Mouse (Mus musculus) macrophage (primary cell): ENCODE measurements around the gene Cdk4. TPM values are rescaled to one million over a fixed set of nuclear protein-coding genes. Genes with fewer than 3 reads are reported as not detected.
"Not testable (repeated sequence)": the region's sequence is repeated elsewhere in the genome, so short reads cannot be mapped to it uniquely, and the experiment has no call there.

Source experiments
- H3K27ac ChIP-seq: fragments of 350-480 bp; formaldehyde crosslinking; 2 replicates; pipeline ENCODE4 v1.9.0; 2021
- H3K36me3 ChIP-seq: fragments of 350-480 bp; formaldehyde crosslinking; 2 replicates; pipeline ENCODE4 v1.9.0; 2021; ENCODE audit errors: inconsistent target
- H3K4me3 ChIP-seq: fragments of 350-480 bp; formaldehyde crosslinking; 2 replicates; pipeline ENCODE4 v1.9.0; 2021; ENCODE audit errors: inconsistent target
- H3K79me2 ChIP-seq: fragments of 350-480 bp; formaldehyde crosslinking; 2 replicates; pipeline ENCODE4 v1.9.0; 2021; ENCODE audit errors: inconsistent target
- WGBS: methylation state at CpG from one replicate; pipeline ENCODE4 v1.1.7; 2026; ENCODE audit warnings: inconsistent platforms; ENCODE audit not compliant: missing documents; 5-methylcytosine and 5-hydroxymethylcytosine counted together
- polyA plus RNA-seq: library from polyadenylated mRNA; stranded (reverse); fragments of 250-400 nt; gene quantifications from 3 replicates; pipeline ENCODE4 v1.2.4, GENCODE M21; 2018; ENCODE audit warnings: inconsistent platforms

The Cdk4 gene
- polyA plus RNA-seq, 1 experiment from 2014 or later = 145 TPM

DNA sequence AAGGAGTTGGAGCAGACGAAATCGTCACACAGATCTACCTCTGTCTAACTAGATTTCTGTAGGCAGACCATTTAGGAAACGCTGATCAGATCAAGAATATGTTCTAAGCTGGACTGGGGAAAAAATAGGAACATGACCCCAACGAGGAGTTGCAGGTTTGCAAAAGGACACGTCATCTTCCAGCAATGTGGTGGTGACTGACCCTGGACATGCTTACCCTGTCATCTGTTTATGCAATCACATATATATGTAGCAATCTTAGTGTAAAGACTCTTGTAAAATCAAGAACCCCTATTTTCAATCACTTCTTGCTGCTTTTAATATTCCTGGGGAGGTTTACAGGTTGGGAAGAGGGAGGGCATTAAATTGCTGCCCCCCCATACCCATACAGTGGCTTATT, 831 bp upstream of the Cdk4 start:
- 39% methylated on average over 5 of the region's 5 CpGs for WGBS
- peaks cover 28% of the 10 kb centered on the region for H3K36me3 ChIP-seq
- H3K79me2 ChIP-seq = peaks cover 32% of the 10 kb centered on the region
- H3K4me3 ChIP-seq = no peak overlapping the region
- H3K27ac ChIP-seq = peak overlapping the region; percentile 62

DNA sequence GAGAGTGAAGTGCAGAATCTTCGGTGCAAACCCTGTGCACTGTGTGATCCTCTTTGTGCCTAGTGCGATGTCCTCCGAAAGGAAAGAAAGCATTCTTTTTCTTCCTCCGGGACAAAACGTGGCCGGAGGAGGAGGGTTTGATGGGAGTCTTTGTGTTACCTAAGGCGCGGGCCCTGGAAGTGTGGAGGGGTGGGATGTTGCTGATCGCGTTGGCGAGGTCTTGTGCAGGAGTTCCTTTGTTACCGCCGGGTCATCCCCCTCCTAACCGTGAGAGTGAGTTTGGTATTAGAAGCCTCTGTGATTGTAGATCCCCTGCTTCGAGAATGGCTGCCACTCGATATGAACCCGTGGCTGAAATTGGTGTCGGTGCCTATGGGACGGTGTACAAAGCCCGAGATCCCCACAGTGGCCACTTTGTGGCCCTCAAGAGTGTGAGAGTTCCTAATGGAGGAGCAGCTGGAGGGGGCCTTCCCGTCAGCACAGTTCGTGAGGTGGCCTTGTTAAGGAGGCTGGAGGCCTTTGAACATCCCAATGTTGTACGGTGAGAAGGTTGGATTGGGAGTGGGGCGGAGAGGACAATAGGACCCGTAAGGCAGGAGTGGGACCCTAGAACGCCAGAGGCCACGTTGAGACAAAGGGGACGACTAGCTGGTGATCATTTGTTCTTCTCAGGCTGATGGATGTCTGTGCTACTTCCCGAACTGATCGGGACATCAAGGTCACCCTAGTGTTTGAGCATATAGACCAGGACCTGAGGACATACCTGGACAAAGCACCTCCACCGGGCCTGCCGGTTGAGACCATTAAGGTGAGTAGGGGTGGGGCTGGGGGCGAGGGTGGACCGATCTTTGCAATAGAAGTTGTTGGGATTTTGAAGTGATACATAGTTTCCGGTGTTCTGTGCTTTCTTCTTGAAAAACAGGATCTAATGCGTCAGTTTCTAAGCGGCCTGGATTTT, 858 bp downstream of the Cdk4 start:
- Histone ChIP-seq H3K27ac (peak overlapping the region; percentile 87), H3K79me2 (peaks cover 37% of the 10 kb centered on the region), H3K36me3 (peaks cover 34% of the 10 kb centered on the region), H3K4me3 (peak overlapping the region; percentile 69)
- 8% methylated on average over 37 of the region's 37 CpGs for WGBS

DNA sequence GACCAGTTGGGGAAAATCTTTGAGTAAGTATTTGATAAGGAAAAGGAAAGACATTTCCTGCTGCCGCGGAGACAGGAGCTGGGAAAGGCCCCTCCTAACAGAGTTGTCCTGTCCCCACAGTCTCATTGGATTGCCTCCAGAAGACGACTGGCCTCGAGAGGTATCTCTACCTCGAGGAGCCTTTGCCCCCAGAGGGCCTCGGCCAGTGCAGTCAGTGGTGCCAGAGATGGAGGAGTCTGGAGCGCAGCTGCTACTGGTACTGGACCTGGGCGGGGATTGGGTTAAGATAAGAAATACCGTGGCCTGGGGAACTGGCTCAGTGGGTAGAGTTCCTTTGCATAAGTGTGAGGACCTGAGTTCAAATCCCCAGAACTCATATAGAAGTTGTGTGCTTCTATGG, 2.6 kb downstream of the Cdk4 start:
- no peak overlapping the region for H3K27ac ChIP-seq
- H3K36me3 ChIP-seq = peaks cover 34% of the 10 kb centered on the region
- 89% methylated on average over 7 of the region's 9 CpGs for WGBS

DNA sequence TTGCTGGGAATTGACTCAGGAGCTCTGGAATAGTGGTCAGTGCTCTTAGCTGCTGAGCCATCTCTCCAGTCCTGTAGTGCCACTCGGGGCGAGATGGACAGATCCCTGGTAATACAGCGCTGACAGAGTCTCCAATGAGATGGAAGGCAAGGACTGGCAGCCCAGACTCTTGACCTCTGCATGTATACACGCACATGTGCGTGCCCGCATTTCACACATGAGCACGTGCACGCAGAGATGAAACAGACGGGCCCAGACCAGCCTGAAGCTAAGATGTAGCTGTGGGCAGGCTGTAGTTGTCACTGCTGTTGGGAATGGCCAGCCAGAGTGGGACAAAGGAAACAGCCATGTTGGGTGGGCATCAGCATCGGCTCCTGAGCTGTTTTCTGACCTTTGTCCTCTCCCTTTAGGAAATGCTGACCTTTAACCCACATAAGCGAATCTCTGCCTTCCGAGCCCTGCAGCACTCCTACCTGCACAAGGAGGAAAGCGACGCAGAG, 3.2 kb downstream of the Cdk4 start:
- peaks cover 46% of the 10 kb centered on the region for H3K79me2 ChIP-seq
- peaks cover 34% of the 10 kb centered on the region for H3K36me3 ChIP-seq
- WGBS = 92% methylated on average over 14 of the region's 14 CpGs
- no peak overlapping the region for H3K4me3 ChIP-seq
- H3K27ac ChIP-seq = no peak overlapping the region

More for the DNA sequence above, 2.6 kb downstream of the Cdk4 start:
- no peak overlapping the region for H3K4me3 ChIP-seq
- peaks cover 46% of the 10 kb centered on the region for H3K79me2 ChIP-seq

DNA sequence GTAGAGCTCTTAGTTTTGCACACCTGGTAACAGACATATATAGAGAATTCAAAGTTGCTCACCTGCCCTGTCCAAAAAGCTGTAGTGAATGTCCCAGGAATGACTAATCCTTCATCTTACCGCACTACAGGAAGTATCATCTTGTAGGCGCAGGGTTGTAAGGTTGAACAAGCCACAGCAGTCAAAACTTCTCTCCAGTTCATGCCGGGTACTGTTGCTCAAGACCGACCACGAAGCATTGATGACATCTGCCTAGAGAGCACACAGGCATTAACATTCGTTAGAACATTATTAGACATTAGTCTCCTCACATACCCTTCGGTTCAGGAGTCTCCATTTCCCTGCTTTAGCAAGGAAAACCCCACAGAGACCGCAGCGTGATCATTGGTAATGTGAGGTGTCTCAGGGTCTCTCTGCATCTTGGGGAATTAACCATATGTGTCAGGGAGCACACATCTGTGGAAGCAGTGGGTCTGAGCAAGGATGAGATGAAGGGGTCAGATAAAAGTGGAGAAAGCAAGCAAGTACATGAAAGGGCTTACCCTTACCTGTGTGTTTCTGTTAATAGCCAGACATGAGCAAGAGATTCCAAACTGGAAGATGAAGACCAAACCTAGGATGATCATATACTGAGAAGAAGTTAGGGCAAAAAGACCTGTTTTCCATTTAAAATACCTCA, 5.2 kb downstream of the Cdk4 start:
- peaks cover 34% of the 10 kb centered on the region for H3K36me3 ChIP-seq
- 31% methylated on average over 9 of the region's 9 CpGs for WGBS
- H3K79me2 ChIP-seq = peaks cover 46% of the 10 kb centered on the region
- H3K4me3 ChIP-seq = no peak overlapping the region
- H3K27ac ChIP-seq = no peak overlapping the region

DNA sequence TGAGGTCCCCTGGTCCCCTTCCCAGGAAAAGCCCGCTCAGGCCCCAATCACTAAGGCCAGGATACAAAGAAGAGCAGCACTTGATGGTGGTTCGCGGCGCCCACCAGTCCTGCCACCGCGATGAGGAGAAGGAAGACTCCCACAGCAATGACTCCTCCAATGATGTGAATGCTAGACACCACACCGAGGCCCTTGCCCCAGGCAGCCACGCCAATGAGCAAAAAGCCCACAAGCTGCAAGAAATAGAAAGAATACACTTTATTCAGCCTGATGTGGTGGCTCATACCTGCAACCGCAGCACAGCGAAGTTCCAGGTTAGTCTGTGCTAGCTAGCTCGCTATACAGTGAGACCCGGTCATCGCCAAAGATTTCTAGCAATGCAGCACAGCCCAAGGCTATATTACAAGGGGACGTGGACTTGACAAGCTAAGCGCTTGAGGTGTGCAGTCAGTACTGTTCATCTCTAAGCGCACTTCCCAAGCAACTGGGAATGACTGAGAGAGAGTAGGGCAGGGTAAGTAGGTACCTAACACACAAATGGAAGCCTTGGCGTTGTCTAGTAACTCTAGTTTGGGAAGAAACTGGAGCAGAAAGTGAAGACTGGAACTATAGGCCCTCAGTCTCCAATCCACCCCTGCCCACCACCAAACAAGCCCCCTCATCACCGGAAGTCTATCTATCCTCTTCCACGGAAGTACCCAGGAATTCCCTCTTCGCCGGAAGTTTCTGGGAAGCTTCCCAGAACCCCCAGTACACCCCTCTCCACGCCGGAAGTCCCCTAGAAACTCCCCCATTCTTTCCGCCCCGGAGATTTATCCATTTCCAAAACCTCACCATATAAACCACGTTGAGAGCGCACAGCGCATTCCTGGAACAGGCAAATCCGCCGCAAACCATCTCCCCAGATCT, 6.2 kb downstream of the Cdk4 start:
- Histone ChIP-seq H3K36me3 (peaks cover 34% of the 10 kb centered on the region), H3K79me2 (peaks cover 35% of the 10 kb centered on the region), H3K4me3 (peak overlapping the region; percentile 95), H3K27ac (peak overlapping the region; percentile 82)
- WGBS = 15% methylated on average over 30 of the region's 30 CpGs

DNA sequence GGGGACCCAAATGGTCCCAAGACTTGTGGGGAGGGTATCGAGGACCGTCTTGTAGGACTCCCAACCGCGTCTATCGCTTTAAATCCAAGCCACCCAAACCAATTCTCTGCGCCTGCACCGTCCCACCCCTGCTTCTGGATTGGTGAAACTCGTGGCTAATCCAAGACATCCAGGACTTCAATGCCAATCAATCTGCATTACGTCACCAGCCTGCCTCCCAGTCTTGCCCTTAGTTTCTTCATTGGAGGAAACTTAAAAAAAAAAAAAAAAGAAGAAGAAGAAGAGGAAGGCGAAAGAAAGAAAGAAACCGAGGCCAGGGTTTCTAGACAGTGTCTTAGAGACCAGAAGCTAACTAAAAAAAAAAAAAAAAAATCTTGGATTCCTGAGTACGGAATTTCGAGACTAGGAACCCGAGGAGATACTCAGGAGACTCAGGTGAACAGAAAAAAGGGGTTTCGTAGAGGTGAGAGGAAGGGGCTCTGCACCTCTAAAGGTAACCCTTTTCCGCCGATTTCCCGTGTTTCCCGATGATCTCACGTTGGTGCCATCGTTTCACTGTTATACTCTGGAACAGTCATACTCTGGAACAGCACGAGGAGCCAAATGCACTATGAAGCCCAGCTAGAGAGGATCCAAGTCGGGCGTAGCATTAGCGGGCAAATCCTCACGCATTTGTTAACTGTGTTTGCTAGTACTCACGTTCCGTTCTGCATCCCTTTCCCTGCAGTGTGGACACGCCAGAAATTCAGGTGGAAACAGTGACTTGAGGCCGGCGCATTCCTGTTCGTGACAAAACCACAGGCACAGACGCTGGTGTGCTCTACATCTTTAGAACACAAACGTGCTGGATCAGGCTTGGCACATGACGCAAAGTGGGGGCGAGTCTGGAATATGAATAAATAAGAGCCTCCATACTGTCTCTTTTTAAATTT, 7.1 kb downstream of the Cdk4 start, which contains the start of gene Tspan31:
Tspan31 (minus strand) TSS at position 75 of the 932 bp plus-strand sequence.
- H3K36me3 ChIP-seq = peaks cover 27% of the 10 kb centered on the region
- peaks cover 26% of the 10 kb centered on the region for H3K79me2 ChIP-seq
- H3K27ac ChIP-seq = peak within 1 kb of the TSS; percentile 82
- WGBS = 1% methylated on average over 36 of the region's 36 CpGs
- peak within 1 kb of the TSS; percentile 95 for H3K4me3 ChIP-seq

DNA sequence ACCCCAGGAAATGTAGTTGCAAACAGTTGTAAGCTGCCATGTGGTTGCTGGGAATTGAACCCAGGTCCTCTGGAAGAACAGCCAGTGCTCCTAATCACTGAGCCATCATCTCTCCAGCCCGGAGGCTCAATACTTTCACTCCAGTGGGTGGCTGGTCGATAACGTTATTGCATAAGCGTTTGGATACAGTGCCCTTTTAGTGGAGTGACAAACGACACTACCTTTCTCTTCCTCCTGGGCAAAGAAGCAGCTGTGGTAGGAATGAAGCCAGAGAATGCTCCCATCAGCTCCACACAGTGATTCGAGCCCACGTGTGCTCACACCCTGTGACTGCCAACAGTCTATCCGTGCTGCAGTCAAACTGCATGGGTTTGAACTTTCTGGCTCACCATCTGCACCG, 7.9 kb downstream of the Cdk4 start:
- Histone ChIP-seq H3K36me3 (peaks cover 19% of the 10 kb centered on the region), H3K4me3 (peak overlapping the region; percentile 95), H3K79me2 (peaks cover 19% of the 10 kb centered on the region), H3K27ac (no peak overlapping the region)
- 61% methylated on average over 9 of the region's 9 CpGs for whole genome bisulfite sequencing

DNA sequence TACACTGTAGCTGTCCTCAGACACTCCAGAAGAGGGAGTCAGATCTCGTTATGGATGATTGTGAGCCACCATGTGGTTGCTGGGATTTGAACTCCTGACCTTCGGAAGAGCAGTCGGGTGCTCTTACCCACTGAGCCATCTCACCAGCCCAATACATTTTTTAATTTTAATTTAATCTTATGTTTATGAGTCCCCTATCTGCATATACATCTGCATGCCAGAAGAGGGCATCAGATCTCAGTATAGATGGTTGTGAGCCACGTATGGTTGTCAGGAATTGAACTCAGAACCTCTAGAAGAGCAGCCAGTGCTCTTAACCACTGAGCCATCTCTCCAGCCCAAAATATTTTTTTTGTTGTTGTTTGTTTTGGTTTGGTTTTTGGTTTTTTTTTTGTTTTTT, 8.9 kb downstream of the Cdk4 start:
- 56% methylated on average over 1 of the region's 4 CpGs for WGBS
- not testable (repeated sequence) for H3K27ac ChIP-seq, H3K4me3 ChIP-seq, H3K36me3 ChIP-seq
- peaks cover 14% of the 10 kb centered on the region for H3K79me2 ChIP-seq

DNA sequence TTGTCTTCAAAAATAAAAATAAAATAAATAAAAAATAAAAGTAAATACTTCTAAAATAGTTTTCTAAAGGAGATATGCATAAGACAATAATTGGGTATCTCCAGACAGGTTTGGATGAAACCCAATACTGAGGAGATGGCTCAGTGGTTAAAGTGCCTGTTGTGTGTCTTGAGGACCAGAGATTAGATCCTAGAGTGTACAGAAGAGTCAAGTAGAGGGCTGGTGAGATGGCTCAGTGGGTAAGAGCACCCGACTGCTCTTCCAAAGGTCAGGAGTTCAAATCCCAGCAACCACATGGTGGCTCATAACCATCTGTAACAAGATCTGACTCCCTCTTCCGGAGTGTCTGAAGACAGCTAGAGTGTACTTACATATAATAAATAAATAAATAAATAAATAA, 9.6 kb downstream of the Cdk4 start:
- WGBS = no CpG with 5 or more reads among the region's 2 CpGs
- H3K36me3 ChIP-seq, H3K27ac ChIP-seq, H3K4me3 ChIP-seq: not testable (repeated sequence)
- H3K79me2 ChIP-seq = peaks cover 14% of the 10 kb centered on the region

DNA sequence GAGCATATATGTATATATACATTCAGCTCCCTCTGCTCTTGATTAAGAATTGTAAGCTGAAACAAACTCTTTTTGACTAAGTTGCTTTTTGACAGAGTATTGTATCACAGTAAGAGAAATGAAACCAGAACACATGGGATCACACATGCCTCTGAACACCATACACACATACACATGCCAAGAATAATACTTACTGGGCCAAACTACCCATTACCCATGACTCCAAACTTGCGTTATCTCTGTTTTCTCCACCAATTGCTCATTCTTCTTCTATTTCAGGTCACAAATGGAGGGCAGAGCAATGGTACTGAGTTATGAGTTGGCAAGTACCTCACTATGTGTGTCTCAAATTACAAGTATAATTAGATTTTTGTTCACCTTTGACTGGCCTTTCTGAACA, 10.6 kb downstream of the Cdk4 start:
- H3K27ac ChIP-seq = no peak overlapping the region
- 100% methylated on average over 1 of the region's 1 CpGs for WGBS
- no peaks in the 10 kb centered on the region for H3K36me3 ChIP-seq
- no peak overlapping the region for H3K4me3 ChIP-seq
- peaks cover 11% of the 10 kb centered on the region for H3K79me2 ChIP-seq

DNA sequence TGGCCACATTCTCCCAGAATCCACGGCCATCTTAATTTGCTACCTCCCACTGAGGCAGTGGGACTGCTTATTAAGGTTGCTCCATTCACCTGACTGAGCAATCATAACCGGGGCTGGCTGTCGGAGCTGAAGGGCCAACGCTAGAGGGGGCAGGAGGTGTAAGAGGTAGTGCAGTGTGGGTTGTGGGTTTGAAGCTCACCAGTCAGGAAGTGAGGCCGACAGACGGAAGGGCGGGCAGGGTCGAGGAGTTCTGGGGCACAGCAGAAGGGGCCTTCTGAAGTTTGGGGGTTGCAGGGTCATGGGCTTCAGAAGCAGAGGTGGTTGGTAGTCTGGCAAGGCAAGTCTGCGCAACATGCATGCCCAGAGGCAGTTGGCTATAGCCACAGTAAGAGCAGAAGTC, 11.7 kb downstream of the Cdk4 start, which contains the start of gene Agap2:
Agap2 (plus strand) TSS at position 205 of the 400 bp plus-strand sequence.
- 16% methylated on average over 9 of the region's 9 CpGs for WGBS

DNA sequence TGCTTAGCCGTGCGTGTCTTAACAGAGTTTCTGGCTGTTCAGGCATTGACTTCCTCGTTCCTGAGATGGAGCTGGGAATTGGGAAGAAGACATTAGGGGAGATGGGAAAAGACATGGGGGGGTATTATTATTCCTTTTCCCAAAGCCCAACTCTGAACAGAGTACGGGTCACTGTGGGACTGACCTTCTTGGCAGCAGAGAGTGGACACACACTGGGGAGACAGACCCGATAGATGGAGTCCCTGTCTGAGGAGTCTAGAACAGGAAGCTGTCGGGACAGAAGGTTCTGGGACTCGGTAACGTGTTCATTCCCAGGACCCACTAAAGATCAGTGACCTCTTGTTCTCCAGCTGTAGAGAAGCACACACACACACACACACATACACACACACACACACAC, 12.3 kb downstream of the Cdk4 start:
- no peaks in the 10 kb centered on the region; the same call in 1 of the 2 replicates for H3K79me2 ChIP-seq
- H3K36me3 ChIP-seq = no peaks in the 10 kb centered on the region
- 3% methylated on average over 8 of the region's 8 CpGs for WGBS
- H3K27ac ChIP-seq = no peak overlapping the region
- H3K4me3 ChIP-seq = peak overlapping the region; percentile 0; the same call in 1 of the 2 replicates

More for the DNA sequence above, 11.7 kb downstream of the Cdk4 start, which contains the start of gene Agap2:
- Histone ChIP-seq H3K79me2 (peaks cover under 1% of the 10 kb centered on the region; the same call in 1 of the 2 replicates), H3K4me3 (peak within 1 kb of the TSS; percentile 0; the same call in 1 of the 2 replicates), H3K36me3 (no peaks in the 10 kb centered on the region), H3K27ac (no peak within 1 kb of the TSS)
